ENCODE assay signal across 23 mouse cellular contexts in the genomic region with DNA sequence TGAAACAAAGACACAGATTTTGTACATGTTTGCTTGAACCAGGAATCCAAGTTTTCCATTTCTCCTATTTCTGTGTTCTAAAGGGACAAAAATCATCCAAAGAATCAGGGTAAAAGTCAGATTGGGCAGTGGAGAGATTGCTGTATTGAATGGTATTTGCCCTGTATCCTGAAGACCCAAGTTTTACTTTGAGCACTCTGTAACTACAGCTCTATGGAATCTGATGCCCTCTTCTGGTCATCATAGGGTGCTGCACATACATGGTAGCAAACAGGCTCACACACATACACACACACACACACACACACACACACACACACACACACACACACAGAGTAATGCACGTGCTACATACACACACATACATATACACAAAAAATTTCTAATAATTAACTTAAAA. TPM values are rescaled to one million over a fixed set of nuclear protein-coding genes. Genes with fewer than 3 reads are reported as not detected.
"Had no signal": no experiment of that assay in that cellular context is flagged by ENCODE, and none has a peak within 500 bp of the region (broad histone marks: within the 10 kb centered on the region; RNA-seq: fewer than 3 reads in every experiment).

No protein-coding gene starts in this region.

- H3K9me3 ChIP-seq: limb, embryonic 12.5 days; limb, embryonic 15.5 days; lung, embryonic 15.5 days; midbrain, embryonic 15.5 days; neural tube, embryonic 13.5 days had no signal

- H3K9ac ChIP-seq: limb, embryonic 12.5 days; limb, embryonic 15.5 days; liver, embryonic 14.5 days; liver, postnatal 0 days; lung, embryonic 15.5 days; midbrain, embryonic 15.5 days; neural tube, embryonic 13.5 days had no signal

- H3K4me3 ChIP-seq: limb, embryonic 12.5 days; limb, embryonic 15.5 days; lung, embryonic 15.5 days; midbrain, embryonic 15.5 days; myocyte; neural tube, embryonic 13.5 days had no signal

- H3K4me2 ChIP-seq: limb, embryonic 12.5 days; limb, embryonic 15.5 days; liver, embryonic 11.5 days; lung, embryonic 15.5 days; midbrain, embryonic 11.5 days; midbrain, embryonic 15.5 days; neural tube, embryonic 13.5 days had no signal

- H3K27me3 ChIP-seq: limb, embryonic 12.5 days; limb, embryonic 15.5 days; lung, embryonic 15.5 days; midbrain, embryonic 15.5 days; neural tube, embryonic 13.5 days had no signal

- ATAC-seq: liver, postnatal 0 days; midbrain, embryonic 15.5 days had no signal

- DNase-seq: kidney, adult 9 months; kidney, postnatal 14 days; kidney, postnatal 4 days; left cerebral cortex, postnatal 4 days; liver, postnatal 0 days; lung, postnatal 10 days; lung, postnatal 36 days; retina, postnatal 1 day; right cerebral cortex, postnatal 25 days; thymus, adult 2 months; thymus, postnatal 14 days had no signal

- H3K36me3 ChIP-seq: limb, embryonic 12.5 days; limb, embryonic 15.5 days; lung, embryonic 15.5 days; midbrain, embryonic 15.5 days; neural tube, embryonic 13.5 days had no signal

- H3K27ac ChIP-seq: limb, embryonic 12.5 days; limb, embryonic 15.5 days; liver, embryonic 14.5 days; lung, embryonic 15.5 days; midbrain, embryonic 15.5 days; neural tube, embryonic 13.5 days had no signal

- H3K4me1 ChIP-seq: limb, embryonic 12.5 days; limb, embryonic 15.5 days; lung, embryonic 15.5 days; neural tube, embryonic 13.5 days had no signal

RNA-seq across cellular contexts. Expression of a gene that starts 8.7 kb away (rescaled TPM):
- polyA plus RNA-seq: liver, embryonic 14.5 days; liver, postnatal 0 days; myocyte; small intestine, adult 2 months; spleen, adult 2 months; testis, adult 2 months; thymus, adult 2 months had no signal
